Mouse (Mus musculus) lung, adult 2 months (tissue): ENCODE data around the gene Nmnat2.

Experiments used
- CTCF ChIP-seq: fragments of 200-500 bp; IDR thresholded peaks from 2 replicates; pipeline ENCODE4 v1.5.1; 2011; ENCODE audit warnings: mild to moderate bottlenecking, low read length, control low read depth; ENCODE audit not compliant: insufficient read depth
- POLR2A ChIP-seq: fragments of 200-500 bp; IDR thresholded peaks from 2 replicates; pipeline ENCODE4 v1.6.1; 2011; ENCODE audit warnings: low read depth, mild to moderate bottlenecking, control low read depth, low read length, borderline replicate concordance; ENCODE audit errors: extremely low read depth

DNA sequence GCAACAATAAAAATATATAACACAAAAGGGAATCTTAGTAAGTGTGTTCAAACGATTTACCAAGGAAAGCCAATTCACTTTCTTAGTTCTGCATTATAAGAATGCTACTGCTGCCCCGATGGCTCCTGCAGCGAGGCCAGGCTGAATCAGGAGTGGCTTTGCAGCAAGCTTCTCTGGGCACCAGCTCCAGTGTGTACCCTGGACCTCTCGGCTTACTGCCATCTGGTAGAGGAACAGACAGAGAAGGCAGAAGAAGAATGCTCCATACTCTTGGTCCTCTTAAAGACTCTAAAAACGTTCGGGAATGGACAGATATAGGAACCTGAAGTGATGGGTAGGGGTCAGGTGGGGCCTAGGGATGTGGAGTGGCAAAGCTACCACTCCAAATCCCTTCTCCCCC, 53.0 kb downstream of the Nmnat2 start:
- no peak for TF ChIP-seq CTCF
- TF ChIP-seq POLR2A: no peak
